Mouse (Mus musculus) MEL (cell line): ENCODE measurements around the gene Cat. TPM values are rescaled to one million over a fixed set of nuclear protein-coding genes. Genes with fewer than 3 reads are reported as not detected.

ENCODE experiments used
- DNase-seq: peaks from one replicate; pipeline ENCODE4 v3.0.0; 2011; ENCODE audit warnings: low read depth, low spot score
- H3K27ac ChIP-seq: 2 replicates; pipeline ENCODE4 v1.5.1; 2012; ENCODE audit warnings: low read depth, mild to moderate bottlenecking, control low read depth, low read length, moderate library complexity; ENCODE audit not compliant: control insufficient read depth
- H3K27me3 ChIP-seq, 2 experiments: fragments of 150-350 bp in 1 of 2; sonication (generic) in 1 of 2; 2 replicates each; pipeline ENCODE4 v1.6.1; 2012; ENCODE audit warnings: low read length in 2 of 2, mild to moderate bottlenecking in 2 of 2, improper control_type of control experiment in 1 of 2, moderate library complexity in 1 of 2; ENCODE audit not compliant: insufficient read depth in 2 of 2, control insufficient read depth in 1 of 2
- H3K36me3 ChIP-seq, 2 experiments: 2 replicates each; pipeline ENCODE4 v1.6.1; 2012 to 2014; ENCODE audit warnings: low read length in 2 of 2, improper control_type of control experiment in 1 of 2, inconsistent platforms in 1 of 2, mild to moderate bottlenecking in 1 of 2; ENCODE audit not compliant: insufficient read depth in 2 of 2, control insufficient read depth in 1 of 2
- H3K4me1 ChIP-seq, 2 experiments: fragments of 150-350 bp in 1 of 2; sonication (generic) in 1 of 2; 2 replicates each; pipeline ENCODE4 v1.6.1; 2012; ENCODE audit warnings: low read length in 2 of 2, improper control_type of control experiment in 1 of 2, mild to moderate bottlenecking in 1 of 2; ENCODE audit not compliant: insufficient read depth in 2 of 2, control insufficient read depth in 1 of 2
- H3K4me3 ChIP-seq, 2 experiments: fragments of 150-350 bp in 1 of 2; sonication (generic) in 1 of 2; 2 replicates each; pipeline ENCODE4 v1.5.1; 2012; ENCODE audit warnings: low read depth in 2 of 2, low read length in 2 of 2, mild to moderate bottlenecking in 2 of 2, moderate library complexity in 2 of 2, control low read depth in 1 of 2, improper control_type of control experiment in 1 of 2; ENCODE audit not compliant: control insufficient read depth in 1 of 2, insufficient read depth in 1 of 2
- H3K79me2 ChIP-seq: 2 replicates; pipeline ENCODE4 v1.6.1; 2012; ENCODE audit warnings: mild to moderate bottlenecking, low read length, moderate library complexity; ENCODE audit not compliant: control insufficient read depth, poor library complexity, insufficient read depth
- H3K9ac ChIP-seq: 2 replicates; pipeline ENCODE4 v1.6.1; 2012; ENCODE audit warnings: low read depth, mild to moderate bottlenecking, control low read depth, low read length, moderate library complexity; ENCODE audit not compliant: control insufficient read depth, poor library complexity, severe bottlenecking
- H3K9me3 ChIP-seq: fragments of 150-350 bp; sonication (generic); replicated peaks from 2 replicates; pipeline ENCODE4 v1.6.1; 2012; ENCODE audit warnings: mild to moderate bottlenecking, low read length, improper control_type of control experiment, moderate library complexity; ENCODE audit not compliant: insufficient read depth
- BHLHE40 ChIP-seq: IDR thresholded peaks from 2 replicates; pipeline ENCODE4 v1.6.1; 2012; ENCODE audit warnings: low read depth, mild to moderate bottlenecking, inconsistent platforms, low read length, improper control_type of control experiment, borderline replicate concordance
- CHD1 ChIP-seq: IDR thresholded peaks from 2 replicates; pipeline ENCODE4 v1.6.1; 2012; ENCODE audit warnings: low read depth, mild to moderate bottlenecking, inconsistent platforms, low read length, improper control_type of control experiment
- CTCF ChIP-seq, 3 experiments: IDR thresholded peaks in 2 of 3; conservative IDR thresholded peaks in 1 of 3; 2 replicates each; pipeline ENCODE4 v1.5.1; 2011 to 2012; ENCODE audit warnings: low read length in 3 of 3, low read depth in 2 of 3, mild to moderate bottlenecking in 2 of 3, improper control_type of control experiment in 1 of 3, inconsistent platforms in 1 of 3, mixed read lengths in 1 of 3, moderate library complexity in 1 of 3; ENCODE audit not compliant: control insufficient read depth in 1 of 3, insufficient read depth in 1 of 3, poor library complexity in 1 of 3, severe bottlenecking in 1 of 3
- E2F4 ChIP-seq: IDR thresholded peaks from 2 replicates; pipeline ENCODE4 v1.6.1; 2011; ENCODE audit warnings: low read depth, low read length, improper control_type of control experiment, borderline replicate concordance
- EP300 ChIP-seq, 2 experiments: IDR thresholded peaks; 2 replicates each; pipeline ENCODE4 v1.6.1; 2011; ENCODE audit warnings: improper control_type of control experiment in 2 of 2, low read length in 2 of 2, low read depth in 1 of 2, mild to moderate bottlenecking in 1 of 2
- ETS1 ChIP-seq: IDR thresholded peaks from 2 replicates; pipeline ENCODE4 v1.6.1; 2012; ENCODE audit warnings: low read depth, mild to moderate bottlenecking, inconsistent platforms, low read length, improper control_type of control experiment, moderate library complexity
- GABPA ChIP-seq: IDR thresholded peaks from 2 replicates; pipeline ENCODE4 v1.6.1; 2012; ENCODE audit warnings: low read depth, mild to moderate bottlenecking, inconsistent platforms, low read length, improper control_type of control experiment, moderate library complexity
- HCFC1 ChIP-seq: IDR thresholded peaks from 2 replicates; pipeline ENCODE4 v1.6.1; 2012; ENCODE audit warnings: low read depth, mild to moderate bottlenecking, inconsistent platforms, low read length, improper control_type of control experiment, moderate library complexity
- JUND ChIP-seq: IDR thresholded peaks from 2 replicates; pipeline ENCODE4 v1.6.1; 2011; ENCODE audit warnings: low read depth, mild to moderate bottlenecking, improper control_type of control experiment, low read length
- MAFK ChIP-seq: IDR thresholded peaks from 2 replicates; pipeline ENCODE4 v1.6.1; 2011; ENCODE audit warnings: low read depth, mild to moderate bottlenecking, low read length, improper control_type of control experiment, borderline replicate concordance
- MAX ChIP-seq: IDR thresholded peaks from 2 replicates; pipeline ENCODE4 v1.6.1; 2011; ENCODE audit warnings: low read length, improper control_type of control experiment
- MAZ ChIP-seq: IDR thresholded peaks from 2 replicates; pipeline ENCODE4 v1.6.1; 2012; ENCODE audit warnings: low read depth, mild to moderate bottlenecking, inconsistent platforms, low read length, improper control_type of control experiment
- MEF2A ChIP-seq: IDR thresholded peaks from 2 replicates; pipeline ENCODE4 v1.6.1; 2014; ENCODE audit warnings: low read depth, mild to moderate bottlenecking, inconsistent platforms, low read length, improper control_type of control experiment; ENCODE audit not compliant: poor library complexity, insufficient replicate concordance, severe bottlenecking; ENCODE audit errors: extremely low read depth
- MYB ChIP-seq: IDR thresholded peaks from 2 replicates; pipeline ENCODE4 v1.6.1; 2011; ENCODE audit warnings: mild to moderate bottlenecking, low read depth, low read length, improper control_type of control experiment
- MYC ChIP-seq: IDR thresholded peaks from 2 replicates; pipeline ENCODE4 v1.6.1; 2011; ENCODE audit warnings: low read depth, mild to moderate bottlenecking, low read length, improper control_type of control experiment, moderate library complexity
- NELFE ChIP-seq: IDR thresholded peaks from 2 replicates; pipeline ENCODE4 v1.6.1; 2011; ENCODE audit warnings: low read depth, low read length, improper control_type of control experiment
- POLR2AphosphoS2 ChIP-seq: IDR thresholded peaks from 2 replicates; pipeline ENCODE4 v1.6.1; 2011; ENCODE audit warnings: low read length, improper control_type of control experiment
- POLR2AphosphoS5 ChIP-seq: IDR thresholded peaks from 2 replicates; pipeline ENCODE4 v1.6.1; 2012; ENCODE audit warnings: low read depth, borderline replicate concordance, mild to moderate bottlenecking, inconsistent platforms, low read length, moderate library complexity, mixed read lengths
- SIN3A ChIP-seq: IDR thresholded peaks from 2 replicates; pipeline ENCODE4 v1.6.1; 2012; ENCODE audit warnings: low read length, improper control_type of control experiment, inconsistent platforms
- TBP ChIP-seq: IDR thresholded peaks from 2 replicates; pipeline ENCODE4 v1.8.0; 2011; ENCODE audit warnings: low read depth, low read length, improper control_type of control experiment
- UBTF ChIP-seq: IDR thresholded peaks from 2 replicates; pipeline ENCODE4 v1.6.1; 2012; ENCODE audit warnings: low read depth, mild to moderate bottlenecking, inconsistent platforms, low read length, improper control_type of control experiment, moderate library complexity, borderline replicate concordance; ENCODE audit not compliant: insufficient read depth
- ZC3H11A ChIP-seq: IDR thresholded peaks from 2 replicates; pipeline ENCODE4 v1.6.1; 2012; ENCODE audit warnings: low read depth, mild to moderate bottlenecking, inconsistent platforms, low read length, improper control_type of control experiment
- ZKSCAN1 ChIP-seq: IDR thresholded peaks from 2 replicates; pipeline ENCODE4 v1.6.1; 2012; ENCODE audit warnings: low read depth, mild to moderate bottlenecking, inconsistent platforms, low read length, improper control_type of control experiment, moderate library complexity
- ZMIZ1 ChIP-seq: IDR thresholded peaks from 2 replicates; pipeline ENCODE4 v1.6.1; 2012; ENCODE audit warnings: low read depth, mild to moderate bottlenecking, inconsistent platforms, low read length, improper control_type of control experiment, moderate library complexity
- polyA plus RNA-seq, 2 experiments: library from polyadenylated mRNA; stranded (reverse) in 1 of 2; unstranded in 1 of 2; fragments of >175 nt in 1 of 2; fragments of >200 nt in 1 of 2; gene quantifications; 2 replicates each; pipeline versions ENCODE4 v1.2.1 to v1.2.4; 2012; ENCODE audit warnings: low replicate concordance in 2 of 2, low read depth in 1 of 2; ENCODE audit not compliant: insufficient read length in 2 of 2, insufficient read depth in 1 of 2, missing spikeins in 1 of 2
- total RNA-seq: library from RNA; depleted of rRNA; stranded (reverse); fragments of 300-350 nt; gene quantifications from 2 replicates; pipeline ENCODE4 v1.2.3, GENCODE M21; 2012

The Cat gene
- total and polyA plus RNA-seq, 3 experiments, result 36.4 to 82.0 (median 74.3) TPM

DNA sequence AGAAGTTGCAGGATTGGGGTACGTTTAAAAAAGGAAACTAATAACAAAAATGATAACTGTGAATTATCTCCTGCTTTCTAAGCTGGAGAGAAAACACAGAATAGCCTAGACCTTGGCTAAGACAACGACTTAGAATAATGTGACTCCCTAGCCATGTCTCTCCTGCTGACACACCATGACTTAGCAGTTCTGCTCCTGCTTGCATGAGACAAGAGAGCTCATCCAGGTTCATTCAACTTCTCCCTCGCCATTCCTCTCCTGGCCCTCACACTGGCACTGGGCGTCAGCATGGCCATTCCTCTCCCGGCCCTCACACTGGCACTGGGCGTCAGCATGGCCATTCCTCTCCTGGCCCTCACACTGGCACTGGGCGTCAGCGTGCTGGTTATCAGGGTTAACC lies 4.7 kb downstream of the Cat start (continued):
- TF ChIP-seq MEF2A (no peak), TBP (peak; percentile 56), MAZ (no peak), HCFC1 (no peak), NELFE (peak; percentile 62), CHD1 (no peak), ZKSCAN1 (no peak), EP300 (IDR thresholded peaks at IDR 0.05; ENCODE audit: low read depth in 1 of 2, low read length in 2 of 2) (peak; percentile 55 to 67; a peak in 3 of 4 replicates), GABPA (peak; percentile 100), ZC3H11A (no peak), SIN3A (peak; percentile 85), E2F4 (no peak), POLR2AphosphoS2 (no peak; the same call in 1 of the 2 replicates), POLR2AphosphoS5 (no peak), JUND (no peak)
- TF ChIP-seq, all 39 proteins: peak for 14

GRCm38 (mm10) chr2:103478326-103478725 lies 6.6 kb downstream of the Cat start:
- Histone ChIP-seq H3K79me2 (peaks cover 32% of the 10 kb centered on the region), H3K27ac (no peak overlapping the region), H3K36me3 (peaks cover 23 to 32% of the 10 kb centered on the region in 2 experiments), H3K4me3 (no peak overlapping the region), H3K9ac (no peak overlapping the region), H3K4me1 (peaks cover 32 to 34% of the 10 kb centered on the region in 2 experiments), H3K9me3 (no peaks in the 10 kb centered on the region), H3K27me3 (no peaks in the 10 kb centered on the region)
- TF ChIP-seq ZMIZ1 (no peak), E2F4 (no peak), CHD1 (no peak), MYC (no peak), MYB (no peak), MAX (no peak), UBTF (no peak), BHLHE40 (no peak), CTCF (IDR thresholded peaks at IDR 0.05 in 2 of 3, conservative IDR thresholded peaks at IDR 0.05 in 1 of 3; ENCODE audit: control insufficient read depth in 1 of 3, insufficient read depth in 1 of 3, low read depth in 2 of 3, low read length in 3 of 3, poor library complexity in 1 of 3, severe bottlenecking in 1 of 3) (no peak), MAFK (no peak), ETS1 (no peak)
- no peak for DNase-seq
